Mouse (Mus musculus) intestine, embryonic 16.5 days (tissue): ENCODE data around the gene Rcan1. TPM values are rescaled to one million over a fixed set of nuclear protein-coding genes. Genes with fewer than 3 reads are reported as not detected.

Experiments
- ATAC-seq: fragments of 200-750 bp; cut with Nextera tagmentation; 2 replicates; pipeline ENCODE4 v1.8.0; 2017; ENCODE audit warnings: moderate TSS enrichment, moderate library complexity
- H3K27ac ChIP-seq: fragments of 300-500 bp; sonication (generic); 2 replicates; pipeline ENCODE4 v1.5.1; 2014; ENCODE audit warnings: mild to moderate bottlenecking, low read length
- H3K27me3 ChIP-seq: fragments of 300-500 bp; sonication (generic); replicated peaks from 2 replicates; pipeline ENCODE4 v1.6.1; 2014; ENCODE audit warnings: low read length, control low read depth, mixed read lengths; ENCODE audit not compliant: control insufficient read depth, insufficient read depth
- H3K36me3 ChIP-seq: fragments of 300-500 bp; sonication (generic); 2 replicates; pipeline ENCODE4 v1.6.1; 2014; ENCODE audit warnings: low read length, control low read depth; ENCODE audit not compliant: control insufficient read depth, insufficient read depth
- H3K4me1 ChIP-seq: fragments of 300-500 bp; sonication (generic); 2 replicates; pipeline ENCODE4 v1.6.1; 2014; ENCODE audit warnings: low read length, control low read depth, mixed read lengths; ENCODE audit not compliant: control insufficient read depth, insufficient read depth
- H3K4me2 ChIP-seq: fragments of 300-500 bp; sonication (generic); 2 replicates; pipeline ENCODE4 v1.6.1; 2014; ENCODE audit warnings: low read depth, low read length, control low read depth
- H3K4me3 ChIP-seq: fragments of 300-500 bp; sonication (generic); 2 replicates; pipeline ENCODE4 v1.5.1; 2014; ENCODE audit warnings: mild to moderate bottlenecking, low read length
- H3K9ac ChIP-seq: fragments of 300-500 bp; sonication (generic); 2 replicates; pipeline ENCODE4 v1.6.1; 2014; ENCODE audit warnings: low read depth, low read length
- H3K9me3 ChIP-seq: fragments of 300-500 bp; sonication (generic); 2 replicates; pipeline ENCODE4 v1.6.1; 2016; ENCODE audit warnings: low read length, control low read depth; ENCODE audit not compliant: control insufficient read depth
- WGBS: fragments of 180-500 bp; shearing (Covaris S2); extraction: QIAGEN DNeasy Blood & Tissue Kit; methylation state at CpG from one replicate; pipeline ENCODE4 v1.1.7; 2014; 5-methylcytosine and 5-hydroxymethylcytosine counted together
- polyA plus RNA-seq: library from polyadenylated mRNA; unstranded; fragments of >200 nt; fragmentation: Nextera tagmentation; extraction: Ambion mirVana; gene quantifications from 2 replicates; pipeline ENCODE4 v1.2.1, GENCODE M21; 2015

Rcan1 gene
- polyA plus RNA-seq, 1 experiment from 2014 or later, result 23.6 TPM

- H3K36me3 ChIP-seq, result no peaks in the 10 kb centered on the region
- H3K4me3 ChIP-seq, result no peak overlapping the region
- H3K4me2 ChIP-seq, result no peak overlapping the region
- 48% methylated on average over 8 of the region's 8 CpGs for WGBS
- peaks cover 32% of the 10 kb centered on the region for H3K4me1 ChIP-seq
- ATAC-seq, result no peak
- no peaks in the 10 kb centered on the region for H3K27me3 ChIP-seq
- no peaks in the 10 kb centered on the region for H3K9me3 ChIP-seq
- peak overlapping the region; percentile 29; the same call in 1 of the 2 replicates for H3K27ac ChIP-seq
- no peak overlapping the region for H3K9ac ChIP-seq
These were observed 68.5 kb downstream of the Rcan1 start for GRCm38 (mm10) chr16:92402216-92402615.

- Histone ChIP-seq H3K36me3 (peaks cover 3% of the 10 kb centered on the region), H3K4me3 (no peak overlapping the region), H3K27ac (no peak overlapping the region), H3K9ac (no peak overlapping the region), H3K9me3 (no peaks in the 10 kb centered on the region), H3K4me2 (no peak overlapping the region), H3K27me3 (no peaks in the 10 kb centered on the region), H3K4me1 (peaks cover 33% of the 10 kb centered on the region)
- no peak for ATAC-seq
- 63% methylated on average over 10 of the region's 10 CpGs for WGBS
These were observed 69.5 kb downstream of the Rcan1 start for GRCm38 (mm10) chr16:92401206-92401605.

- peak; percentile 87 for ATAC-seq
- Histone ChIP-seq H3K4me3 (peak overlapping the region; percentile 54), H3K27ac (peak overlapping the region; percentile 82), H3K36me3 (peaks cover 11% of the 10 kb centered on the region), H3K9ac (peak overlapping the region; percentile 72), H3K27me3 (no peaks in the 10 kb centered on the region), H3K4me2 (peak overlapping the region; percentile 85), H3K9me3 (no peaks in the 10 kb centered on the region), H3K4me1 (peaks cover 33% of the 10 kb centered on the region)
- under 1% methylated on average over 37 of the region's 37 CpGs for WGBS
These were observed 70.9 kb downstream of the Rcan1 start for GRCm38 (mm10) chr16:92399490-92400458.

- WGBS, result 51% methylated on average over 6 of the region's 6 CpGs
- peak overlapping the region; percentile 85 for H3K4me2 ChIP-seq
- H3K27ac ChIP-seq, result peak overlapping the region; percentile 82
- ATAC-seq, result no peak; the same call in 1 of the 2 replicates
- peaks cover 33% of the 10 kb centered on the region for H3K4me1 ChIP-seq
- H3K27me3 ChIP-seq, result no peaks in the 10 kb centered on the region
- peaks cover 11% of the 10 kb centered on the region for H3K36me3 ChIP-seq
- peak overlapping the region; percentile 45 for H3K9ac ChIP-seq
- H3K9me3 ChIP-seq, result no peaks in the 10 kb centered on the region
- H3K4me3 ChIP-seq, result peak overlapping the region; percentile 54
These were observed 72.0 kb downstream of the Rcan1 start for GRCm38 (mm10) chr16:92398574-92399118.

GRCm38 (mm10) chr16:92397745-92398573, 72.7 kb downstream of the Rcan1 start:
- Histone ChIP-seq H3K9ac (peak overlapping the region; percentile 45), H3K4me3 (peak overlapping the region; percentile 54), H3K4me1 (peaks cover 29% of the 10 kb centered on the region), H3K4me2 (peak overlapping the region; percentile 85), H3K27ac (peak overlapping the region; percentile 82), H3K36me3 (peaks cover 11% of the 10 kb centered on the region), H3K9me3 (no peaks in the 10 kb centered on the region), H3K27me3 (no peaks in the 10 kb centered on the region)
- WGBS, result 39% methylated on average over 10 of the region's 10 CpGs
- peak; percentile 82 for ATAC-seq

- Histone ChIP-seq H3K4me3 (no peak overlapping the region), H3K9ac (no peak overlapping the region), H3K36me3 (peaks cover 11% of the 10 kb centered on the region), H3K27me3 (no peaks in the 10 kb centered on the region), H3K4me1 (peaks cover 17% of the 10 kb centered on the region), H3K4me2 (no peak overlapping the region), H3K9me3 (no peaks in the 10 kb centered on the region), H3K27ac (no peak overlapping the region)
- WGBS, result 93% methylated on average over 3 of the region's 3 CpGs
- no peak for ATAC-seq
These were observed 76.9 kb downstream of the Rcan1 start for GRCm38 (mm10) chr16:92393732-92394131.

GRCm38 (mm10) chr16:92387692-92388091, 83.0 kb downstream of the Rcan1 start:
- no peak overlapping the region for H3K4me3 ChIP-seq
- no peak overlapping the region for H3K27ac ChIP-seq
- no peak overlapping the region for H3K4me2 ChIP-seq
- ATAC-seq, result no peak
- no peaks in the 10 kb centered on the region for H3K27me3 ChIP-seq
- 74% methylated on average over 10 of the region's 10 CpGs for WGBS
- H3K4me1 ChIP-seq, result no peaks in the 10 kb centered on the region
- H3K9me3 ChIP-seq, result no peaks in the 10 kb centered on the region
- no peaks in the 10 kb centered on the region for H3K36me3 ChIP-seq
- no peak overlapping the region for H3K9ac ChIP-seq

GRCm38 (mm10) chr16:92385062-92385461, 85.6 kb downstream of the Rcan1 start:
- no peaks in the 10 kb centered on the region for H3K36me3 ChIP-seq
- ATAC-seq, result no peak
- WGBS, result 0% methylated on average over 2 of the region's 2 CpGs
- no peaks in the 10 kb centered on the region for H3K9me3 ChIP-seq
- H3K4me1 ChIP-seq, result no peaks in the 10 kb centered on the region
- H3K9ac ChIP-seq, result no peak overlapping the region
- no peaks in the 10 kb centered on the region for H3K27me3 ChIP-seq
- H3K4me2 ChIP-seq, result no peak overlapping the region
- no peak overlapping the region for H3K27ac ChIP-seq
- no peak overlapping the region for H3K4me3 ChIP-seq

GRCm38 (mm10) chr16:92383412-92383811, 87.3 kb downstream of the Rcan1 start:
- H3K4me2 ChIP-seq, result no peak overlapping the region
- H3K4me1 ChIP-seq, result no peaks in the 10 kb centered on the region
- H3K9ac ChIP-seq, result no peak overlapping the region
- no peaks in the 10 kb centered on the region for H3K9me3 ChIP-seq
- no peak overlapping the region for H3K27ac ChIP-seq
- no peak overlapping the region for H3K4me3 ChIP-seq
- no peak for ATAC-seq
- H3K27me3 ChIP-seq, result no peaks in the 10 kb centered on the region
- H3K36me3 ChIP-seq, result no peaks in the 10 kb centered on the region
